Mouse (Mus musculus): ENCODE results near the gene Fam120a. TPM values are rescaled to one million over a fixed set of nuclear protein-coding genes. Genes with fewer than 3 reads are reported as not detected.

Fam120a gene
- polyA plus RNA-seq, 1 experiment from 2014 or later, result 39.7 TPM

DNA sequence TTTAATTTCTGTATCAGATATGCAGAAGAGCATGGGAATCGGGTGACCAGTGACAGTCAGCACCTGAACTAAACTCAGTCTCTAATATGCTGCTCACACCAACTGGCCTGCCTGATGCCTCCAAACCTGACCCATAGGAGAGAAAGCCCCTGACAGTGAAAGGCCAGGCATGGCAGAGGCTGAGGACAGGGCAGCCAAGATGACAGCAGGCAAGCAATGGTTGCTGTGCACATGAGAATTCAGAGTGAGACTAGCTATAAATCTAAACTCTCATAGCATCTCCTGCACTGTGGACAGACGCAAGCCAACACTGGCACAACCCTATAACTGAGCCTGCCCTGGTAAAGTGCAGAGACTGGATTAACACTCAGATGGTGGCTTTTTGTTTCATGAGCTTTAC, 117.5 kb downstream of the Fam120a start:
- no peak overlapping the region for H3K27ac ChIP-seq (replicated peaks; ENCODE audit: low read depth, low read length)
- DNase-seq (ENCODE audit: low spot score), result no peak
- no peak overlapping the region for H3K4me2 ChIP-seq (ENCODE audit: low read depth, low read length)
- ATAC-seq (ENCODE audit: low read depth), result no peak
- H3K4me1 ChIP-seq (ENCODE audit: control insufficient read depth, insufficient read depth, low read length), result peaks cover 22% of the 10 kb centered on the region
- H3K9me3 ChIP-seq (ENCODE audit: control insufficient read depth, low read length), result no peaks in the 10 kb centered on the region
- WGBS, result 77% methylated on average over 2 of the region's 2 CpGs
- H3K4me3 ChIP-seq (ENCODE audit: low read depth, low read length), result no peak overlapping the region
- H3K36me3 ChIP-seq (ENCODE audit: control insufficient read depth, insufficient read depth, low read length), result no peaks in the 10 kb centered on the region
- H3K9ac ChIP-seq (ENCODE audit: low read depth, low read length), result no peak overlapping the region
- H3K27me3 ChIP-seq (replicated peaks; ENCODE audit: control insufficient read depth, insufficient read depth, low read length), result no peaks in the 10 kb centered on the region

- DNase-seq (ENCODE audit: low spot score), result peak; percentile 69
- 23% methylated on average over 3 of the region's 3 CpGs for WGBS
- Histone ChIP-seq H3K4me1 (ENCODE audit: control insufficient read depth, insufficient read depth, low read length) (peaks cover 18% of the 10 kb centered on the region), H3K36me3 (ENCODE audit: control insufficient read depth, insufficient read depth, low read length) (no peaks in the 10 kb centered on the region), H3K27ac (replicated peaks; ENCODE audit: low read depth, low read length) (peak overlapping the region; percentile 39; the same call in 1 of the 2 replicates), H3K27me3 (replicated peaks; ENCODE audit: control insufficient read depth, insufficient read depth, low read length) (no peaks in the 10 kb centered on the region), H3K9me3 (ENCODE audit: control insufficient read depth, low read length) (no peaks in the 10 kb centered on the region), H3K9ac (ENCODE audit: low read depth, low read length) (peak overlapping the region; percentile 25; the same call in 1 of the 2 replicates), H3K4me2 (ENCODE audit: low read depth, low read length) (no peak overlapping the region), H3K4me3 (ENCODE audit: low read depth, low read length) (no peak overlapping the region)
- 0 out of 2 replicates have a peak, but pooled peaks have one; percentile 28 for ATAC-seq (ENCODE audit: low read depth)
These were observed 118.7 kb downstream of the Fam120a start for GRCm38 (mm10) chr13:48849155-48849554.

- Histone ChIP-seq H3K4me2 (ENCODE audit: low read depth, low read length) (no peak overlapping the region), H3K4me3 (ENCODE audit: low read depth, low read length) (no peak overlapping the region), H3K27me3 (replicated peaks; ENCODE audit: control insufficient read depth, insufficient read depth, low read length) (no peaks in the 10 kb centered on the region), H3K27ac (replicated peaks; ENCODE audit: low read depth, low read length) (no peak overlapping the region), H3K36me3 (ENCODE audit: control insufficient read depth, insufficient read depth, low read length) (no peaks in the 10 kb centered on the region), H3K4me1 (ENCODE audit: control insufficient read depth, insufficient read depth, low read length) (peaks cover 10% of the 10 kb centered on the region), H3K9me3 (ENCODE audit: control insufficient read depth, low read length) (no peaks in the 10 kb centered on the region), H3K9ac (ENCODE audit: low read depth, low read length) (no peak overlapping the region)
- 65% methylated on average over 4 of the region's 4 CpGs for WGBS
- no peak for DNase-seq (ENCODE audit: low spot score)
- ATAC-seq (ENCODE audit: low read depth), result no peak
These were observed 122.5 kb downstream of the Fam120a start for GRCm38 (mm10) chr13:48845308-48845707.

DNA sequence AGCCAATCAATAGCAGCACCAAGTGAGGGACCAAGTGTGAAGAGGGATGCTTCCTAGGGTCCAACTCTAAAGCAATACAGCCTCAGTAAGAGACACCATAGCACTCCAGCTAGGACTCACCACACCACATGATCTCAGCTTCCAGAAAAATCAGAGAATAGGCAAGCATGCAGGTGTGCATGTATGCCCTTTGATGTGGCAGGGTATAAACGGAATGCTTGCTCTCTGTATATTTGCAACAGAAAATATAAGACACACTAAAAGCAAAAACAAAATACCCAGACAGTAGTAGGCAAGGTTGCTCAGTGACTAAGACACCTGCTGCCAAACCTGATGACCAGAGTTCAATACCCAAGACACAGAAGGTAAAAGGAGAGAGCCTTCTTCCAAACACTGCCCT, 124.3 kb downstream of the Fam120a start:
- WGBS, result 79% methylated on average over 1 of the region's 1 CpGs
- H3K4me3 ChIP-seq (ENCODE audit: low read depth, low read length), result no peak overlapping the region
- no peaks in the 10 kb centered on the region for H3K27me3 ChIP-seq (replicated peaks; ENCODE audit: control insufficient read depth, insufficient read depth, low read length)
- H3K36me3 ChIP-seq (ENCODE audit: control insufficient read depth, insufficient read depth, low read length), result no peaks in the 10 kb centered on the region
- no peak overlapping the region for H3K9ac ChIP-seq (ENCODE audit: low read depth, low read length)
- H3K9me3 ChIP-seq (ENCODE audit: control insufficient read depth, low read length), result no peaks in the 10 kb centered on the region
- no peak overlapping the region for H3K4me2 ChIP-seq (ENCODE audit: low read depth, low read length)
- DNase-seq (ENCODE audit: low spot score) (no peak), ATAC-seq (ENCODE audit: low read depth) (no peak)
- no peaks in the 10 kb centered on the region for H3K4me1 ChIP-seq (ENCODE audit: control insufficient read depth, insufficient read depth, low read length)
- H3K27ac ChIP-seq (replicated peaks; ENCODE audit: low read depth, low read length), result no peak overlapping the region

- Histone ChIP-seq H3K27ac (replicated peaks; ENCODE audit: low read depth, low read length) (no peak overlapping the region), H3K27me3 (replicated peaks; ENCODE audit: control insufficient read depth, insufficient read depth, low read length) (no peaks in the 10 kb centered on the region), H3K9me3 (ENCODE audit: control insufficient read depth, low read length) (no peaks in the 10 kb centered on the region), H3K4me3 (ENCODE audit: low read depth, low read length) (no peak overlapping the region), H3K4me2 (ENCODE audit: low read depth, low read length) (no peak overlapping the region), H3K9ac (ENCODE audit: low read depth, low read length) (no peak overlapping the region), H3K4me1 (ENCODE audit: control insufficient read depth, insufficient read depth, low read length) (no peaks in the 10 kb centered on the region), H3K36me3 (ENCODE audit: control insufficient read depth, insufficient read depth, low read length) (no peaks in the 10 kb centered on the region)
- ATAC-seq (ENCODE audit: low read depth), result no peak
- no peak for DNase-seq (ENCODE audit: low spot score)
- 72% methylated on average over 5 of the region's 5 CpGs for WGBS
These were observed 125.8 kb downstream of the Fam120a start for GRCm38 (mm10) chr13:48841905-48842592.

DNA sequence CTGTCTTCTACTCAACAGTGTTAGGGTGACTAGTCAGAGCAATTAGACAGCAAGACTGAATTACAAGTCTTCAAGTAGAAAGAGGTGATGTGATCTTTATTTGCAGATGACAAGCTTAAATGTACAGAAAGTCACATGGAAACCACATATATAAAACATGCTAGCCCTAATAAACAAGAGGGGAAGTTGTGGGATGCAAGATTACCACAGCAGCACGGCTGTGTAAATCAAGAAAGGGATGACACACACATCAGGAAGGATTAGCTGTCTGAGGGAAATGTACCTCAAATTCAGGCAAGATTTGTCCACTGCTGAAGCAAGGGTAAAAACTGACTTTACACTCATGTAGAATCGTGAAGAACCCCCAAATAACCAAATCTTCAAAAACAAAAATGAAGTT, 129.5 kb downstream of the Fam120a start:
- H3K27me3 ChIP-seq (replicated peaks; ENCODE audit: control insufficient read depth, insufficient read depth, low read length), result no peaks in the 10 kb centered on the region
- no peaks in the 10 kb centered on the region for H3K9me3 ChIP-seq (ENCODE audit: control insufficient read depth, low read length)
- H3K4me1 ChIP-seq (ENCODE audit: control insufficient read depth, insufficient read depth, low read length), result no peaks in the 10 kb centered on the region
- no peak overlapping the region for H3K27ac ChIP-seq (replicated peaks; ENCODE audit: low read depth, low read length)
- ATAC-seq (ENCODE audit: low read depth) (no peak), DNase-seq (ENCODE audit: low spot score) (no peak)
- no peak overlapping the region for H3K4me3 ChIP-seq (ENCODE audit: low read depth, low read length)
- H3K36me3 ChIP-seq (ENCODE audit: control insufficient read depth, insufficient read depth, low read length), result peaks cover 11% of the 10 kb centered on the region; the same call in 1 of the 2 replicates
- 71% methylated on average over 2 of the region's 2 CpGs for WGBS
- H3K9ac ChIP-seq (ENCODE audit: low read depth, low read length), result no peak overlapping the region
- H3K4me2 ChIP-seq (ENCODE audit: low read depth, low read length), result no peak overlapping the region

GRCm38 (mm10) chr13:48837537-48837936, 130.3 kb downstream of the Fam120a start:
- ATAC-seq (ENCODE audit: low read depth), result no peak
- no peak overlapping the region for H3K27ac ChIP-seq (replicated peaks; ENCODE audit: low read depth, low read length)
- no peak for DNase-seq (ENCODE audit: low spot score)
- H3K9me3 ChIP-seq (ENCODE audit: control insufficient read depth, low read length), result no peaks in the 10 kb centered on the region
- 89% methylated on average over 6 of the region's 6 CpGs for WGBS
- H3K9ac ChIP-seq (ENCODE audit: low read depth, low read length), result no peak overlapping the region
- peaks cover 13% of the 10 kb centered on the region; the same call in 1 of the 2 replicates for H3K36me3 ChIP-seq (ENCODE audit: control insufficient read depth, insufficient read depth, low read length)
- no peak overlapping the region for H3K4me2 ChIP-seq (ENCODE audit: low read depth, low read length)
- no peaks in the 10 kb centered on the region for H3K4me1 ChIP-seq (ENCODE audit: control insufficient read depth, insufficient read depth, low read length)
- H3K27me3 ChIP-seq (replicated peaks; ENCODE audit: control insufficient read depth, insufficient read depth, low read length), result no peaks in the 10 kb centered on the region
- no peak overlapping the region for H3K4me3 ChIP-seq (ENCODE audit: low read depth, low read length)

DNA sequence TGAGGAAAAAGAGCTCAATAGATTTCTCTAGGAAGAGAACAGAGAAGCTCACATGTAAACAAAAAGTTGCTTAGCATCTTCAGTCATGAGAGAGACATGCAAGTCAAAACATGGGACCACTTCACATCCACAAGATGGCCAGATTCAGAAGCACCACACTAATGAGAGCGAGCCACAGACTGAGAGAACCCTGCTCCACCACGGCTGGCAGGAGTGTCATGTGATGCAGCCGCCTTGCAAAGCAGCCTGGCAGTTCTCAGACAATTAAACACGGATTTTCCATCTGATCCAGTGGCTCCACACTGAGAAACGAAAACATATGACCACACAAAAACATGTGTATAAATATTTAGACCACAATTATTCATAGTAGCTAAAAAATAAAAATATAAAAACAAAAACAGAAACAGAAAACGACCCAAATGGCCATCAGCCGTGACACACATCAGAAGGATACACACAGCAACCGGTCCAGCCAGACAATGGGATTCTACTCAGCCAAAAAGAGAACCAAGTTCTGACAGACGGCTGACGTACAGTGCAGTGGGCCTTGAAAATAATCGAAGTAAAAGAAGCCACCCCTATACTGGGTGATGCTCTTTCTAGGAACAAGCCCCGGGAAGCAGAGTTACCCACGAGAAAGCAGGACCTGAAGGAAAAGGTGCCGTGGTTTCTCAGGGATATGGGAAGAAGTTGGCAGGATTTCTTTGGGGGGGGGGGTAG, 137.1 kb downstream of the Fam120a start:
- WGBS, result 71% methylated on average over 14 of the region's 14 CpGs
- ATAC-seq (ENCODE audit: low read depth), result no peak; the same call in 1 of the 2 replicates
- Histone ChIP-seq H3K9me3 (ENCODE audit: control insufficient read depth, low read length) (no peaks in the 10 kb centered on the region), H3K4me3 (ENCODE audit: low read depth, low read length) (no peak overlapping the region), H3K4me1 (ENCODE audit: control insufficient read depth, insufficient read depth, low read length) (no peaks in the 10 kb centered on the region), H3K27ac (replicated peaks; ENCODE audit: low read depth, low read length) (no peak overlapping the region), H3K4me2 (ENCODE audit: low read depth, low read length) (no peak overlapping the region), H3K36me3 (ENCODE audit: control insufficient read depth, insufficient read depth, low read length) (peaks cover 72% of the 10 kb centered on the region), H3K27me3 (replicated peaks; ENCODE audit: control insufficient read depth, insufficient read depth, low read length) (no peaks in the 10 kb centered on the region), H3K9ac (ENCODE audit: low read depth, low read length) (no peak overlapping the region)
- peak; percentile 41 for DNase-seq (ENCODE audit: low spot score)

Measured in embryonic facial prominence, embryonic 14.5 days (tissue).